Mouse (Mus musculus) ES-E14 (cell line): ENCODE measurements around the gene Aif1.

Experiments used
- CHD2 ChIP-seq: IDR thresholded peaks from 2 replicates; pipeline ENCODE4 v1.6.1; 2014; ENCODE audit warnings: mild to moderate bottlenecking, low read depth, low read length, inconsistent platforms
- HCFC1 ChIP-seq: IDR thresholded peaks from 2 replicates; pipeline ENCODE4 v1.6.1; 2012; ENCODE audit warnings: low read length, inconsistent platforms, borderline replicate concordance; ENCODE audit not compliant: insufficient read depth
- MAFK ChIP-seq: IDR thresholded peaks from 2 replicates; pipeline ENCODE4 v1.6.1; 2014; ENCODE audit warnings: mild to moderate bottlenecking, low read depth, low read length, inconsistent platforms; ENCODE audit not compliant: insufficient read depth
- ZNF384 ChIP-seq: IDR thresholded peaks from 2 replicates; pipeline ENCODE4 v1.6.1; 2012; ENCODE audit warnings: low read depth, low read length, inconsistent platforms

DNA sequence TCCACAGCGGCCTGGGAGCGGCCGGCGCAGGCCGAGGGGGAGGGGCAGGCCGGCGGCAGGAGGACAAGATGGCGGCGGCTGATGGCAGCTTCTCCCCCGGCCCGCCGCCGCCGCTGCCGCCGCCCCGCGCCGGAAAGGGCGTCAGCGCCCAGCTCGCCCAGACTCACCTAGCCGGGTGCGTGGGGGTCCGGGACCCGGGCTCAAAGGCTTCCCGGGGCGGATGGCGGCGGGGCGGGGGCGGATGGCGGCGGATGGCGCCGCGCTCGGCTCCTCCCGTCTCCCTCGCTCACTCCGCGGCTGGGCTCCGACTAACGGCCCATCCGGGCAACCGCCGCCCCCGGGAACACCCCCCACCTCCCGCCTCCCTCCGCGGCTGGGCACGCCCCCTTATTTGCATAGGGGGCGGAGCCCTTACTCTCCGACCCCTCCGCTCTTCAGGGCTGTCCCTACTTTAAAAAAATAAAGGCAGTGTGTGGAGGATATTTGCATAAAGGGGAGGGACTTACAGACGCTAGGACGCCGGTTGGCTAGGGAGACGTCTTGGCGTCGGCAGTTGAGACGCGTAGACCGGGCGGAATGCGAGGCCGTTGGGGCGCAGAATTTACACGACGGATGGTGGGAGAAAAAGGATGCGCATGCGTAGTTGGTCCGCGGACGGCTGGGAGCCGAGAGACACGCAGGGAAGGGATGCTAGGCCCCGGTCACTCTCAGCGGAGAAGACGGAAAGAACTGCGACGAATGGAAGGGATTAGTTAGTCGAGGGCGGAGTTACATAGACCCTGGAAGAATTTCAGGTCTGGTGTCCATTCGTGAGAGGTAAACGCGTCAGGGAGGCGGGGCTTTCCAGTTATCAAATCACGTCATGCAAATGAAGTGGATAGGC, 11.1 kb downstream of the Aif1 start, which contains the start of gene Prrc2a:
- TF ChIP-seq MAFK (no peak), HCFC1 (peak; percentile 71; the same call in 1 of the 2 replicates), ZNF384 (peak; percentile 94), CHD2 (no peak)
